Mouse (Mus musculus) kidney, postnatal 10 days (tissue): ENCODE measurements at regions not wholly inside any gene's neighbourhood (a gene's known extent, or its start where the extent isn't known, plus 50 kb on each side); places are given as distances from the start of the nearest gene placed in this dataset.

Experiments used
- DNase-seq: peaks from one replicate; pipeline ENCODE4 v3.0.0; 2021; ENCODE audit warnings: mixed read lengths

GRCm38 (mm10) chr8:11909146-11909545, 68.9 kb downstream of the Tex29 start:
- no peak for DNase-seq

GRCm38 (mm10) chr8:11911639-11912450, 71.6 kb downstream of the Tex29 start:
- no peak for DNase-seq

GRCm38 (mm10) chr8:11912451-11913128, 72.3 kb downstream of the Tex29 start:
- no peak for DNase-seq

- no peak for DNase-seq
Measured at GRCm38 (mm10) chr8:11913129-11913900, 73.0 kb downstream of the Tex29 start.

GRCm38 (mm10) chr8:11914131-11914530, 73.9 kb downstream of the Tex29 start:
- no peak for DNase-seq

- DNase-seq: peak; percentile 72
Measured at GRCm38 (mm10) chr8:11914681-11915474, 74.6 kb downstream of the Tex29 start.

GRCm38 (mm10) chr8:11915721-11916120, 75.4 kb downstream of the Tex29 start:
- no peak for DNase-seq

- DNase-seq: no peak
Measured at GRCm38 (mm10) chr8:11919876-11920275, 79.6 kb downstream of the Tex29 start.

GRCm38 (mm10) chr8:11923115-11923514, 82.8 kb downstream of the Tex29 start:
- no peak for DNase-seq

- peak; percentile 76 for DNase-seq
Measured at GRCm38 (mm10) chr8:11924165-11924564, 83.9 kb downstream of the Tex29 start.

- DNase-seq: peak; percentile 68
Measured at GRCm38 (mm10) chr8:11942892-11943332, 102.6 kb downstream of the Tex29 start.

GRCm38 (mm10) chr8:11947766-11948165, 107.5 kb downstream of the Tex29 start:
- DNase-seq: no peak

- no peak for DNase-seq
Measured at GRCm38 (mm10) chr8:11956268-11956667, 116.0 kb downstream of the Tex29 start.

- peak; percentile 41 for DNase-seq
Measured at GRCm38 (mm10) chr8:11957046-11957783, 116.9 kb downstream of the Tex29 start.

GRCm38 (mm10) chr8:11958176-11958575, 117.9 kb downstream of the Tex29 start:
- no peak for DNase-seq

- no peak for DNase-seq
Measured at GRCm38 (mm10) chr8:11959466-11959865, 119.2 kb downstream of the Tex29 start.

GRCm38 (mm10) chr8:11963575-11963974, 123.3 kb downstream of the Tex29 start:
- no peak for DNase-seq

GRCm38 (mm10) chr8:11967670-11968069, 127.4 kb downstream of the Tex29 start:
- DNase-seq: no peak

GRCm38 (mm10) chr8:11970515-11970914, 130.2 kb downstream of the Tex29 start:
- no peak for DNase-seq

- no peak for DNase-seq
Measured at GRCm38 (mm10) chr8:11973436-11973835, 133.2 kb downstream of the Tex29 start.

GRCm38 (mm10) chr8:11977121-11977520, 136.8 kb downstream of the Tex29 start:
- DNase-seq: no peak

- DNase-seq: no peak
Measured at GRCm38 (mm10) chr8:11979056-11979455, 138.8 kb downstream of the Tex29 start.
